ENCODE assay signal across 20 mouse cellular contexts in genomic region chr5:150279387-150279786, GRCm38 (mm10).
"Had no signal": no experiment of that assay in that cellular context is flagged by ENCODE, and none has a peak within 500 bp of the region (broad histone marks: within the 10 kb centered on the region; RNA-seq: fewer than 3 reads in every experiment).

No protein-coding gene starts in this region.

- H3K4me3 ChIP-seq: limb, embryonic 12.5 days; limb, embryonic 15.5 days; midbrain, embryonic 12.5 days; midbrain, embryonic 15.5 days; neural tube, embryonic 12.5 days; neural tube, embryonic 15.5 days had no signal

- H3K36me3 ChIP-seq: limb, embryonic 12.5 days; limb, embryonic 15.5 days; midbrain, embryonic 12.5 days; midbrain, embryonic 15.5 days; neural tube, embryonic 12.5 days had no signal

- DNase-seq: kidney, postnatal 25 days; left cerebral cortex, postnatal 4 days; liver, postnatal 0 days; lung, embryonic 14.5 days; right cerebral cortex, adult 18-20 months; right cerebral cortex, postnatal 14 days; right cerebral cortex, postnatal 4 days; thymus, adult 18-20 months; thymus, postnatal 36 days had no signal

- H3K9ac ChIP-seq: limb, embryonic 12.5 days; limb, embryonic 15.5 days; liver, embryonic 14.5 days; liver, postnatal 0 days; lung, embryonic 14.5 days; midbrain, embryonic 12.5 days; midbrain, embryonic 15.5 days; neural tube, embryonic 12.5 days; neural tube, embryonic 15.5 days had no signal

- ATAC-seq: liver, postnatal 0 days; lung, postnatal 0 days; midbrain, embryonic 15.5 days had no signal

- H3K27me3 ChIP-seq: limb, embryonic 12.5 days; limb, embryonic 15.5 days; midbrain, embryonic 12.5 days; midbrain, embryonic 15.5 days; neural tube, embryonic 12.5 days; neural tube, embryonic 15.5 days had no signal

- H3K4me2 ChIP-seq: limb, embryonic 12.5 days; limb, embryonic 15.5 days; liver, embryonic 11.5 days; lung, embryonic 14.5 days; midbrain, embryonic 12.5 days; midbrain, embryonic 15.5 days; neural tube, embryonic 12.5 days; neural tube, embryonic 15.5 days had no signal

- H3K4me1 ChIP-seq: limb, embryonic 12.5 days; midbrain, embryonic 12.5 days; midbrain, embryonic 15.5 days; neural tube, embryonic 12.5 days had no signal

- H3K27ac ChIP-seq: kidney, postnatal 0 days; limb, embryonic 12.5 days; limb, embryonic 15.5 days; liver, embryonic 14.5 days; macrophage; midbrain, embryonic 12.5 days; midbrain, embryonic 15.5 days; neural tube, embryonic 12.5 days; neural tube, embryonic 15.5 days had no signal

- H3K9me3 ChIP-seq: limb, embryonic 15.5 days; midbrain, embryonic 12.5 days; midbrain, embryonic 15.5 days; neural tube, embryonic 12.5 days; neural tube, embryonic 15.5 days had no signal
